Comparison of ENCODE assay signal across 24 mouse cellular contexts in the genomic region with DNA sequence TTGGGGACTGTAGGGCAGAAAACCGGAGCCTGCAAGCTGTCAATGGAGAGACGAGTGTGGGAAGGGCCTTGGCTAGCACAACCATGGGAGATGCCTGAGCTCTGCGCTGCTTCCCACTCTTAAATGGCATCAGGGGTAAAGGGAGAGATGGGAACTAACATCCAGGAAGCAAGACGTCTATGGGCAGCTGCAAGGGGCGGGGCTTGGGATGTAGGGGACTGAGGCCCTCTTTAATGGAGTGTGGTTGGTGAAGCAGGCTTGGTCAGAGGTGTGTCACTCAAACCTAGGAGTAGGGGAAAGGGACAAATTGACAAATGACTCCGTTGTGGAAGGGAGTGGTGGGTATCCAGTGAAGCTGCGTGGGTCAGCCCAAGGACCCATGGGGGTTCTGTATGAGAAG. TPM values are rescaled to one million over a fixed set of nuclear protein-coding genes. Genes with fewer than 3 reads are reported as not detected.
A peak's percentile ranks its signal among the peaks of the same experiment; 100 is the strongest.
DNase-seq lines count a peak whose midpoint lies in the region; ATAC-seq and TF ChIP-seq lines count a peak whose summit lies in the region.
"Had no signal": no experiment of that assay in that cellular context is flagged by ENCODE, and none has a peak within 500 bp of the region (broad histone marks: within the 10 kb centered on the region; RNA-seq: fewer than 3 reads in every experiment).

No protein-coding gene starts in this region.

- peak overlapping the region; percentile 82 for H3K4me3 ChIP-seq in megakaryocyte, embryonic 14.5 days (replicated peaks)
- H3K4me3 ChIP-seq in MEL (ENCODE audit: control insufficient read depth in 1 of 2, insufficient read depth in 1 of 2, low read depth in 2 of 2, low read length in 2 of 2): no peak overlapping the region; a peak in 1 of 4 replicates
- H3K4me3 ChIP-seq in limb, embryonic 12.5 days (replicated peaks): no peak overlapping the region
- no peak overlapping the region for H3K4me3 ChIP-seq in liver, embryonic 15.5 days (replicated peaks)
- H3K4me3 ChIP-seq: embryonic facial prominence, embryonic 12.5 days; heart, embryonic 13.5 days; lung, embryonic 15.5 days; midbrain, embryonic 13.5 days; neural tube, embryonic 15.5 days had no signal

- TF ChIP-seq EP300 in MEL (IDR thresholded peaks at IDR 0.05; ENCODE audit: low read depth in 1 of 2, low read length in 2 of 2): no peak

- peak overlapping the region; percentile 75 for H3K9ac ChIP-seq in MEL (ENCODE audit: control insufficient read depth, low read depth, low read length, poor library complexity, severe bottlenecking)
- H3K9ac ChIP-seq in limb, embryonic 12.5 days (replicated peaks): no peak overlapping the region
- no peak overlapping the region for H3K9ac ChIP-seq in liver, embryonic 15.5 days
- H3K9ac ChIP-seq: embryonic facial prominence, embryonic 12.5 days; heart, embryonic 13.5 days; liver, embryonic 14.5 days; lung, embryonic 15.5 days; midbrain, embryonic 13.5 days; neural tube, embryonic 15.5 days had no signal

- no peaks in the 10 kb centered on the region for H3K27me3 ChIP-seq in megakaryocyte, embryonic 14.5 days (replicated peaks)
- H3K27me3 ChIP-seq in MEL (ENCODE audit: control insufficient read depth in 1 of 2, insufficient read depth in 2 of 2, low read length in 2 of 2): no peaks in the 10 kb centered on the region
- no peaks in the 10 kb centered on the region for H3K27me3 ChIP-seq in limb, embryonic 12.5 days
- H3K27me3 ChIP-seq in liver, embryonic 15.5 days: no peaks in the 10 kb centered on the region
- H3K27me3 ChIP-seq: embryonic facial prominence, embryonic 12.5 days; lung, embryonic 15.5 days; midbrain, embryonic 13.5 days; neural tube, embryonic 15.5 days had no signal

- WGBS in limb, embryonic 12.5 days: 61% methylated on average over 7 of the region's 7 CpGs
- WGBS in liver, embryonic 15.5 days (ENCODE audit: insufficient replicate concordance): 21% methylated on average over 7 of the region's 7 CpGs

- TF ChIP-seq RAD21 in MEL (IDR thresholded peaks at IDR 0.05; ENCODE audit: low read depth, low read length): no peak

- H3K36me3 ChIP-seq in megakaryocyte, embryonic 14.5 days (replicated peaks; ENCODE audit: low read length): peaks cover 29% of the 10 kb centered on the region
- H3K36me3 ChIP-seq in MEL (ENCODE audit: control insufficient read depth in 1 of 2, insufficient read depth in 2 of 2, low read length in 2 of 2): peaks cover 0 to 88% of the 10 kb centered on the region in 2 experiments; a peak in 2 of 4 replicates
- H3K36me3 ChIP-seq in limb, embryonic 12.5 days: no peaks in the 10 kb centered on the region
- no peaks in the 10 kb centered on the region for H3K36me3 ChIP-seq in liver, embryonic 15.5 days (replicated peaks)
- H3K36me3 ChIP-seq: embryonic facial prominence, embryonic 12.5 days; heart, embryonic 13.5 days; lung, embryonic 15.5 days; midbrain, embryonic 13.5 days; neural tube, embryonic 15.5 days had no signal

- no peaks in the 10 kb centered on the region for H3K9me3 ChIP-seq in megakaryocyte, embryonic 14.5 days
- H3K9me3 ChIP-seq in MEL (replicated peaks; ENCODE audit: insufficient read depth, low read length): no peaks in the 10 kb centered on the region
- no peaks in the 10 kb centered on the region for H3K9me3 ChIP-seq in limb, embryonic 12.5 days
- no peaks in the 10 kb centered on the region for H3K9me3 ChIP-seq in liver, embryonic 15.5 days (replicated peaks)
- H3K9me3 ChIP-seq: embryonic facial prominence, embryonic 12.5 days; heart, embryonic 13.5 days; lung, embryonic 15.5 days; midbrain, embryonic 13.5 days; neural tube, embryonic 15.5 days had no signal

- peak overlapping the region; percentile 99 for H3K27ac ChIP-seq in MEL (ENCODE audit: control insufficient read depth, low read depth, low read length)
- 0 out of 2 replicates have a peak overlapping the region, but pooled peaks have one; percentile 54 for H3K27ac ChIP-seq in limb, embryonic 12.5 days
- H3K27ac ChIP-seq in liver, embryonic 15.5 days (replicated peaks): peak overlapping the region; percentile 72; the same call in 1 of the 2 replicates
- H3K27ac ChIP-seq: embryonic facial prominence, embryonic 12.5 days; midbrain, embryonic 13.5 days; neural tube, embryonic 15.5 days had no signal

- H3K4me2 ChIP-seq in limb, embryonic 12.5 days: no peak overlapping the region
- H3K4me2 ChIP-seq in liver, embryonic 15.5 days: no peak overlapping the region
- H3K4me2 ChIP-seq: embryonic facial prominence, embryonic 12.5 days; heart, embryonic 13.5 days; lung, embryonic 15.5 days; midbrain, embryonic 13.5 days; neural tube, embryonic 15.5 days had no signal

- peaks cover 100% of the 10 kb centered on the region for H3K4me1 ChIP-seq in megakaryocyte, embryonic 14.5 days
- H3K4me1 ChIP-seq in MEL (ENCODE audit: control insufficient read depth in 1 of 2, insufficient read depth in 2 of 2, low read length in 2 of 2): peaks cover 29 to 82% of the 10 kb centered on the region in 2 experiments
- H3K4me1 ChIP-seq in limb, embryonic 12.5 days (replicated peaks): peaks cover 43% of the 10 kb centered on the region
- H3K4me1 ChIP-seq in liver, embryonic 15.5 days (replicated peaks): peaks cover 96% of the 10 kb centered on the region

- ATAC-seq in megakaryocyte, adult 5-6 weeks (ENCODE audit: poor library complexity, severe bottlenecking): no peak
- no peak for ATAC-seq in limb, embryonic 12.5 days (ENCODE audit: insufficient number of reproducible peaks, insufficient read depth, low FRiP score, low TSS enrichment, low read depth)
- no peak for ATAC-seq in liver, embryonic 15.5 days (ENCODE audit: insufficient read depth)
- ATAC-seq: CD4-positive, CD25-positive, alpha-beta regulatory T cell, adult 4 months; forebrain, embryonic 14.5 days; hindbrain, embryonic 16.5 days; midbrain, embryonic 13.5 days had no signal

- TF ChIP-seq POLR2A in MEL (IDR thresholded peaks at IDR 0.05; ENCODE audit: control insufficient read depth in 1 of 2, insufficient read depth in 1 of 2, low read depth in 1 of 2, low read length in 2 of 2, poor library complexity in 1 of 2): peak; percentile 21 to 30; a peak in 2 of 4 replicates

- no peak for TF ChIP-seq CTCF in MEL (IDR thresholded peaks at IDR 0.05 in 2 of 3, conservative IDR thresholded peaks at IDR 0.05 in 1 of 3; ENCODE audit: control insufficient read depth in 1 of 3, insufficient read depth in 1 of 3, low read depth in 2 of 3, low read length in 3 of 3, poor library complexity in 1 of 3, severe bottlenecking in 1 of 3)

- peak; percentile 77 for DNase-seq in MEL (ENCODE audit: low read depth, low spot score)
- no peak for DNase-seq in kidney, adult 9 months
- no peak for DNase-seq in cerebellum, adult 8-10 months
- DNase-seq: adrenal gland, postnatal 25 days; cerebellum, adult 2 months; cerebellum, postnatal 36 days; gastrocnemius, postnatal 36 days; heart, postnatal 10 days; kidney, adult 18-20 months; kidney, postnatal 36 days; right cerebral cortex, postnatal 25 days had no signal

- peaks cover 28% of the 10 kb centered on the region for H3K79me2 ChIP-seq in MEL (ENCODE audit: control insufficient read depth, insufficient read depth, low read length, poor library complexity)

TF ChIP-seq in MEL, 35 proteins besides CTCF, POLR2A, EP300 and RAD21:
- TF ChIP-seq CHD1 (IDR thresholded peaks at IDR 0.05; ENCODE audit: low read depth, low read length): no peak
- TF ChIP-seq MAX (IDR thresholded peaks at IDR 0.05; ENCODE audit: low read length): no peak
- TF ChIP-seq MAZ (IDR thresholded peaks at IDR 0.05; ENCODE audit: low read depth, low read length): no peak
- no peak for TF ChIP-seq USF1 (IDR thresholded peaks at IDR 0.05; ENCODE audit: low read depth, low read length)
- TF ChIP-seq RCOR1 (IDR thresholded peaks at IDR 0.05; ENCODE audit: low read depth, low read length): no peak
- TF ChIP-seq SMC3 (IDR thresholded peaks at IDR 0.05; ENCODE audit: low read depth, low read length): no peak
- no peak for TF ChIP-seq ELF1 (IDR thresholded peaks at IDR 0.05; ENCODE audit: low read depth, low read length)
- no peak for TF ChIP-seq NELFE (IDR thresholded peaks at IDR 0.05; ENCODE audit: low read depth, low read length)
- no peak for TF ChIP-seq POLR2AphosphoS5 (IDR thresholded peaks at IDR 0.05; ENCODE audit: borderline replicate concordance, low read depth, low read length)
- TF ChIP-seq MXI1 (IDR thresholded peaks at IDR 0.05; ENCODE audit: low read depth, low read length): no peak
- no peak for TF ChIP-seq TAL1 (IDR thresholded peaks at IDR 0.05; ENCODE audit: low read length)
- TF ChIP-seq USF2 (IDR thresholded peaks at IDR 0.05; ENCODE audit: borderline replicate concordance in 1 of 2, insufficient read depth in 1 of 2, low read depth in 1 of 2, low read length in 2 of 2): no peak
- no peak for TF ChIP-seq GABPA (IDR thresholded peaks at IDR 0.05; ENCODE audit: low read depth, low read length)
- no peak for TF ChIP-seq JUND (IDR thresholded peaks at IDR 0.05; ENCODE audit: low read depth, low read length)
- no peak for TF ChIP-seq POLR2AphosphoS2 (IDR thresholded peaks at IDR 0.05; ENCODE audit: low read length)

RNA-seq across cellular contexts. Expression of a gene that starts 57.4 kb away (rescaled TPM):
- 7.7 and 12.3 TPM in 2 replicates for polyA plus RNA-seq in megakaryocyte, embryonic 14.5 days (2012; ENCODE audit: insufficient read depth, low replicate concordance)
- total RNA-seq in megakaryocyte, adult 5-6 weeks (2015): 86.4 and 88.1 TPM in 2 replicates
- 83.6 and 93.5 TPM in 2 replicates for total RNA-seq in megakaryocyte, adult 5-6 weeks (2017)
- total RNA-seq in MEL (2012; rRNA removed): 4.9 and 6.9 TPM in 2 replicates
- polyA plus RNA-seq in MEL (2012; ENCODE audit: insufficient read depth in 1 of 2, insufficient read length in 2 of 2, low read depth in 1 of 2, low replicate concordance in 2 of 2, missing spikeins in 1 of 2): 10 to 100 TPM in 1 of 2 experiments, not detected in 1; 12.9 TPM
- 2.0 and 2.2 TPM in 2 replicates for polyA plus RNA-seq in limb, embryonic 12.5 days (2016; fragmentation: Nextera tagmentation; extraction: Ambion mirVana)
- polyA plus RNA-seq in liver, embryonic 15.5 days (2015; fragmentation: Nextera tagmentation; extraction: Ambion mirVana): 2.8 and 2.9 TPM in 2 replicates
